Mouse (Mus musculus): ENCODE results near the gene Akr1a1.

DNA sequence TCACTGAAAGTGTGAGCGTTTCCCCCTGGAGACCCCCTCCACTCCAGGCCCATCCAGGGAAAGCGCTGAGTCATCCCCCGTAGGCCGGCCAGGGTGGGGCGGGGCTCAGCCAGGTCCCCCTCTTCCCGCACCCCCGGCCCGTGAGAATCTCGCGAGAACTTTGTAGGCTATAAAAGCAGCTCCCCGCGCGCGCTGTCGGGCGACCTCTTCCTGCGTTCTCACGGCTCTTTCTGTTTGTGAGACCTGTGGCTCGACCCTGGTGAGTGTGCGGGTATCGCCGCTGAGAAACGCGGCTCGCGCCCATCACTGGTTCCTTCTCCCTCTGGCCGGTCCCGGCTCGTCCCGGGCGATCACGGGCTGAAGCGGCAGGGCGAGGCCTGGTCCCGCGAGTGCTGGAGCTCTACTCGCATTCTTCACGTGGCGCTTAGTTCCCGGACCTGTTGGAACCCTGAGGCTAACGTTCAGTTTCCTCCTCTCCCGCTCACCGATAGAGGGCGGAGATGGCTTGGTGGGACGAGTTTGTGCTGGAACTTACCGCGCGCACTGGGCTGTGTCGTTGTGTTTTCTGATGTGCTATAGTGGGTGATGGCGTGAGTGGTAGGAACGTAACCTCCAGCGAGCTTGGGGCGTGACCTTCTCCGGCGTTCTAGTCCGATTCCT is 34.1 kb upstream of the Akr1a1 start, which contains the start of gene Prdx1:
- TF ChIP-seq CTCF (IDR thresholded peaks at IDR 0.05) (peak; percentile 90), EP300 (IDR thresholded peaks at IDR 0.05) (peak; percentile 96)
